Mouse (Mus musculus): ENCODE data around the gene Ptpn4. TPM values are rescaled to one million over a fixed set of nuclear protein-coding genes. Genes with fewer than 3 reads are reported as not detected.

The Ptpn4 gene
- total RNA-seq, 4 experiments from 2014 or later, result 25.1 to 40.3 (median 31.1) TPM

GRCm38 (mm10) chr1:119805984-119806383, 31.4 kb downstream of the Ptpn4 start:
- DNase-seq (ENCODE audit: low spot score), result no peak

- DNase-seq (ENCODE audit: low spot score), result no peak
Observed at GRCm38 (mm10) chr1:119804586-119804985, 32.8 kb downstream of the Ptpn4 start.

DNA sequence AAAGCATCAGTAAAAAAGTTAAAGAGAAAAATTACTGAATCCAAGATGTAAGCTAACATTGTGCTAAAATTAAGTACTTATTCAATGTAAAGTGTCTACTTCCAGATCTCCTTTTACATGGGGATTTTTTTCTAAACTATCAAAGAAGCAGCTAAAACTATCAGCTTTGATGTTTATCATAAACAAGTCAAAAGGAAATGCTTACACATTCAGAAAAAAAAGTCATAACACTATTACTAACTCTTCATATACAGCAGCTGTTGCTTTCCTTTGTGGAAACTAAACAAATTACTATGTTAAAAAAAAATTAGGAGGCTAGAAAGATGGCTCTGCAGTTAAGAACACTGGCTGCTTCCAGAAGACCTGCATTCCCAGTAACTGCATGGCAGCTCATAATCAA, 42.2 kb downstream of the Ptpn4 start:
- no peak for DNase-seq (ENCODE audit: low spot score)

- DNase-seq (ENCODE audit: low spot score), result no peak
Observed at GRCm38 (mm10) chr1:119794342-119794741, 43.1 kb downstream of the Ptpn4 start.

- DNase-seq (ENCODE audit: low spot score), result no peak
Observed at GRCm38 (mm10) chr1:119790616-119791015, 46.8 kb downstream of the Ptpn4 start.

GRCm38 (mm10) chr1:119775915-119776314, 61.5 kb downstream of the Ptpn4 start:
- no peak for DNase-seq (ENCODE audit: low spot score)

DNA sequence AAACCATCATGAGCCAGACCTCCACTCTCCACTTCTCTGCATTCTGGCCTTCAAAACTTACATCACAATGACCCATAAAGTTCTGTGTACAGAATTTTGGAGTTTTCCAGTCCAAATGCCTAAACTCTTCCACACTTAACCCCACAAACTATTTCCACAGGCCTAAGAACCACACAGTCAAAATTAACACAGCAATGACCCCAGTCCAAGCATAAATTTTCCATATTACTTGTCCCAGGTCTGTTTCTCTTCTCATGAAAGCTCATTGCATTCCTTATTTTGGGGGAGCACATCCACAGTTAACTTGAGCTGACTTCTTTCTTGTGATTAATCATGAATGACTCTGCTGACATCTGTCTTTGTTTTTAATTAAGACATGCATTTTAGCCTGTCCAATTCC, 101.7 kb downstream of the Ptpn4 start:
- no peak for DNase-seq (ENCODE audit: low spot score)

GRCm38 (mm10) chr1:119734801-119735200, 102.6 kb downstream of the Ptpn4 start:
- DNase-seq (ENCODE audit: low spot score), result no peak

DNA sequence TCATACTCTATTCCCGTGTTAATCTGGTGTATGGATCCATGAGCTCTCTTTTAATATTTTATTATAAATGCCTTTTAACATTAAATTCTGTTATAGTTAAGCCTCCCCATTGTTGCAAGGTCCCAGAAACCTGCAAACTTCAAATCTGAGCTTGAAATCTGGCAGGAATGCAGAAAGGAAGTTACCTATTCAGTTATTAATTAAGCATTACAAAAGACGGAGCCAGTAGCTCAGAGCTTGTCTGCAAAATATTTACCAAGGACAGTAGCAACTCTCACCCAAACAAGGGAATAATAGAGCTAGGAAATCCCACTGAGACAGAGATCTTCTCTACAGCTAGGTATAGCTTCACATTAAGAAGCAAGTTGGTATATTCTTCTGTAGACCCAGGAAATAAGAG, 106.2 kb downstream of the Ptpn4 start:
- DNase-seq (ENCODE audit: low spot score), result no peak

GRCm38 (mm10) chr1:119713017-119713416, 124.4 kb downstream of the Ptpn4 start:
- DNase-seq (ENCODE audit: low spot score), result no peak

DNA sequence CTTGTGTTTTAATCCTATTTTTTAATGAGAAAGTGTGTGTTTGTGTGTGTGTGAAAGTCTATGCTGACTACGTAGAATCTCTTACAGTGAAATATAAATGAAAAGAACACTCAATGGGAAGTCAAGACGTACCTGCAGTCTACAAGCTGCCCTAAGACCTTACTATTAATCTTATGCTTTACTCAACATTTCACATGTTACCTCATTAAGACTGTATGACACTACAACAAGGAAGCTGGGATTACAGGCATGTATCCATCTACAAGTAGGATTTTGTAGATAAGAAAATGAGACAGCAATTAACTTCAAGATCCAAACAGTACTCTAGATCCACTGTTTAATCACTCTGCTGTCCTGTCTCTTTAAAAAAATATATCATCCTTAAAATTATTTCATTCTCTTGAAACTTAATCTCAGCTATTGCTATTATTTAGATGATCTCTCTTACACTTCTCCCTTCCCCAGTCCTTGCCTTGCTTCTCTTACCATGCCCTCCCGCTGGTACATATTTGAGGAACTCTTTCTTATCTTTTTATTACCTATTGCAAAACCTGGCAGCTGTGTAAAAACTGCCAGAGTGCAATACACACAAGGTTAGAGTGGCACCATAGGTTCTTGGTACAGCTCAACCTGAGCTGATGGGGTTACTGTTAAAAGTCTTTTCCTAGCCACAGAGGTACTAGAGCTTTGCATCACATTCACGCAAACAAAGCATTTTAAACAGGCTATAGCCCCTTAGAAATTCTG, 130.8 kb downstream of the Ptpn4 start:
- DNase-seq (ENCODE audit: low spot score), result no peak

DNA sequence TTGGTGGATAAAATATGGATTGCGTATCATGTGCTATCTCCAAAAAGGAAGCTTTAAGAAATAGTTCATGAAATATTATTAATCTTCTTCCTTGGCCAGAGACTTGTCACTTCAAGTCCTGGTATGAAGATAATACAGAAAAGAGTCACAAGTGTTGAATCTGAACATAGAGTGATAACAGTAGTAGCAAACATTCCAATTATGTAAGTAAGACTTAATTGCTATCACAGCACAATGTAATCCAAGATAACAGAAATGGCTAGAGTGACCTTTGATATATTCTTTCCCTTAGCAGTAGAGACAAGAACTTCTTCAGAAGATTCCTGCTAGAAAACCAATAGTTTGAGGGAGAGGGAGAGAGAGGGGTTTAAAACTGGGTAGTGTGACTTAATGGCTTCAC, 140.6 kb downstream of the Ptpn4 start:
- no peak for DNase-seq (ENCODE audit: low spot score)

DNA sequence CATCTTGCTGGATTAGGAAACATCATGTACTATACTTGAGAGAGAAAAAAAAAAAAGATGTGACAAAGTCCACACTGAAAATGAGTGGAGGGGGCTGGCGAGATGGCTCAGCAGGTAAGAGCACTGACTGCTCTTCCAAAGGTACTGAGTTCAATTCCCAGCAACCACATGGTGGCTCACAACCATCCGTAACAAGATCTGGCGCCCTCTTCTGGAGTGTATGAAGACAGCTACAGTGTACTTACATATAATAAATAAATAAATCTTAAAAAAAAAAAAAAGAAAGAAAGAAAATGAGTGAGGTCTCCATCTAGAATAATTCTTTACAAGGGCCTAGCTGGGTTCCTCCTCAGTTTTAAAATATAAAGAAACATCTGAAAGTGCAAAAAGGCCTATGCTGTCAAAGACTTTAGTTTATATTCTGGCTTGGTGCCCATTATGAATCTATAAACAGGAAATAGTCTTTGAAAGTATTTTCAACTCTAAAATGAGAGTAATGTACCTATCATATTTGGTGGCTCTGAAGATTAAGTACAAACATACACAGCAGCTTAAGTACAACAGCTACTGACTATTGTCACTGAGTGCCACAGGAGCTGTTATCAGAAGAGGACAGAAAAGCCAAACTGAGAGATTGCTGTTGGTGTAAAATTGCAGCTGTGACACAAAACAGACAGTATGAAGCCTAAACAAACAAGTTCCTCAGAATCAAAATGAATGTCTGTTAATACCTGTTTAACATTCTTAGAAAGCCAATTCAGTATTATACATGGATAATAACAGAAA, 151.4 kb downstream of the Ptpn4 start:
- no peak for DNase-seq (ENCODE audit: low spot score)

DNA sequence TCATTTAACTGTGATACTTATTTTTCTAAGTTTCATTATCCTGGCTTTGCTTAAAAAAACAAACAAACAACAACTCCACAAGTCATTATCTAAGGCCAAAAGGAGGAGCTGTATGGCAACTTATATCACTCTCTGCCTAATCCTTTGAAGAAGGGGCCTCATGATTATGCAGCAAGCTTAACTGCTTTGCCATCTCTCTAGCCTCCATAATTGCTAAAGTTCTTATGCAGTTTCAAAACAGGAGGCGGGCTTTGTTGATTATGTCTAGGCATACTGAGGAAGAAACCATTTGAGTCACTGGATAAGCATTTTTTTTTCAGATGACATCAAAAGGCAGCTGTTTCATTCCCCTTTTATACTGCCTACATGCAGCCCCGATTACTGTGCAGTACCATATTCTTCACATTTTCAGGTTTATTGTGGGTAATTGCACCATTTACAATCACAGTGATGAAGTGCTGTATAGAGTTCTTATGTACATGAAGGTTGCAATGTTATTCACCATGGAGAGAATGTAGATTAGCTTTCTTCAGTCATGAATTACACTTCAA, 155.7 kb downstream of the Ptpn4 start:
- no peak for DNase-seq (ENCODE audit: low spot score)

DNA sequence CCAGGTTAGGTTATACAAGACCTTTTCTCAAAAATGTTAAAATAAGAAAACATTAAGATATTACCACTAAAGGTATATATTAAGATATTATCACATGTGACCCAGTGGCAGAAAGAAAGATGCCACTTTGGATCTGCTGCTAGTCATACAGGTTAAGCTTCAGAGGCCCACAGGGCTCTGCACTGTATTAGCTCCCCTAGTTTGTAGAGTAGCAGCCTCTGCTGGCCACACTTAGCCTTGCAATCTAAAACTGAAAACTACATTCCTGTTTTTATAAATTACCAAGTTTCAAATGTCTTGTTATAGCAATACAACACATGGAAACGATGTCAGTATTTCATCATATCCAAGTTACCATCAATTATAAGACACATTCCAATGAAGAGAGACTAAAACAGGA, 162.4 kb downstream of the Ptpn4 start:
- peak; percentile 14 for DNase-seq (ENCODE audit: low spot score)

DNA sequence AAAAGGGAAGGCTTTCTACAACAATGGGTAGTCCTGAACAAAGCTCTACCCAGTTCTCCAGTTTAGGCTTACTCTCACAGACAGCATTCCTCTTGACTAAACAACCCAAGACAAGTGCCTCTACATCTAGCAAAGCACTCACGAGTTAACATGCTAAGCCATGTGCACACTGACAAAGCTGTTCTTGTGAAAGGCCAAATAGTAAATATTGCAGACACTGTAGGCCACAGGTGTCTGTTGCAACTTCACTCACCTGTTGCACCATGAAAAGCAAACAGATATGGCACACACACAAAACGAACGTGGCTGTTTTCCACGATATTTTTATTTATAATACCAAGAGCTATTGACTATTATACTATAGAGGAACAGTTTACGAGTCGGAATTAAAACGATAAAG, 170.5 kb downstream of the Ptpn4 start:
- no peak for DNase-seq (ENCODE audit: low spot score)

DNA sequence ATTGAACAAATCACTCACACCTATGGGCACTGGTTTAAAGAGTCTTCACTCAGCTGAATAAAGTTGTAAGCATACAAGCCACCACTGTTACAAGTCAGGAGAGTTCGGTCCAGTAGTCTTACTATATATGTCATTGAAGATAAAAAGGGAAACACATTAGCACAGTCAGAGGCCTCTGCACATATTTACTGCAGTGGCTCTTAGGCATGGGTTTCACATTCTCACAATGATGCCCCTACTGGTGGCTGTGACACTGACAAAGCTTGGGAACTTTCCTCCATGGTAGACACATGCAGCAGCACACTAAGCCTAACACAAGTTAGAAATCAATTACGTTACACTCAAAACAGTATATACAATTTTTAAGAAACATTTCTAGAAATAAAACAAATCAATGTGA, 183.1 kb downstream of the Ptpn4 start:
- DNase-seq (ENCODE audit: low spot score), result no peak

GRCm38 (mm10) chr1:119650386-119650785, 187.0 kb downstream of the Ptpn4 start:
- DNase-seq (ENCODE audit: low spot score), result no peak

GRCm38 (mm10) chr1:119649627-119650026, 187.8 kb downstream of the Ptpn4 start:
- no peak for DNase-seq (ENCODE audit: low spot score)

DNA sequence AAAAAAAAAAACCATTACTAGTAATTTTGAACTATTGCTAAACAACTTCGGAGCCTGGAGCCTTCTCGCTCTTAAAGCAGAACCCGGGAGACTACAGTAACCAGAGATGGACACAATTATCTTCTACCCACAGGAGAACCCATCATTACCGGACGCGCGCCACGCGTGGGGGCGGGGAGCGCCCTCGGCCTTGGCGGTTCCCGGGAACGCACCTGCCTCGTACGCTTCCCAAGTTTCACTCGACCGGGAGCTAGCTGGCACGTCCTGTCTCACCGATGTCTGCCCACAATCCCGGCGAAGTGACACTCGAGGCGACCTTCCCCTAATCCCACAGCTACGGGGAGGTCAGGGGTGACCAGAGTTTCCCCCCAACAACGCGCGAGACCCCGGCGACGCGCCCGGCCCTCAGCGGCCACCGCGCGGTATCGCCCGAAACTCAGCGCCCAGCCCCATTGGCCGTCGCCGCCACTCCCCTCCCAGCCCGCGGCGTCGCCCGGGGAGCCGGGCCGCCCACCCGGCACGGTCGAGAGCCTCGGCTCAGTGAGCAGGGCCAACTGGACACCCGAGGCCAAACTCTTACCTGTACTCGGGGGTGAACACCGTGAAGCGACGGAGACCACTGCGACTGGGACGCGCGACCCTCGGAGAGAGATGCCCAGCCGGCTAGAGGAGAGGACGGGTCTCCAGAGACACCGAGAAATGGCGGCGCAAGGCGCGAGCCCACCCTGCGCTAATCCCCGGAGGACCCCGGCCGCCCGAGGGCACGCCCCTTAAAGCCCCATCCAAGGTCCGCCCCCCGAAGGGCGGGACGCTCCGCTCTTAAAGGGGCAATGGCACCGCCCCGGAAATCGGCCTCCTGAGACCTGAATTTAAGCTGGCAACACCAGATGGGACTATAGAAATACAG, 189.0 kb downstream of the Ptpn4 start, which contains the start of gene Epb41l5:
Epb41l5 (minus strand) TSS at position 796 of the 907 bp plus-strand sequence.
- peak; percentile 71 for DNase-seq (ENCODE audit: low spot score)

DNA sequence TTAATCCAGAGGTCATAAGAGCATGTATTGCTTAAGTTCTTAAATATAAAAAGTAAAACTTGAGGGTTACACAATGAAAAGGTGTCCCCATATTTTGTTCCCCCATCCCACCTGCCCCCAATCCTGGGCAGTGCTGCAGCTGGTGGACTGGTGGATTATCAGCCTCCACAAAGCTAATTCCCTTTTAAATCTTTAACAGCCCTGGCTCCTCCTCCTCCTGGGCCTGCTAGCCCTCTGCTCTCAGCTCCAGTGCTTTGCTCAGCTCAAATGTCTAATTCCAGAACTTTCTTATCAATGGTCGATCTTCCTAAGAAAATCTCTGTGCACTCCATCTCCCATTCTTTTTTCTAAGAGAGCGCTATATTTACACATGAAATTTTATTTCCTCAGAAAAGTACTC, 191.1 kb downstream of the Ptpn4 start:
- DNase-seq (ENCODE audit: low spot score), result no peak

DNA sequence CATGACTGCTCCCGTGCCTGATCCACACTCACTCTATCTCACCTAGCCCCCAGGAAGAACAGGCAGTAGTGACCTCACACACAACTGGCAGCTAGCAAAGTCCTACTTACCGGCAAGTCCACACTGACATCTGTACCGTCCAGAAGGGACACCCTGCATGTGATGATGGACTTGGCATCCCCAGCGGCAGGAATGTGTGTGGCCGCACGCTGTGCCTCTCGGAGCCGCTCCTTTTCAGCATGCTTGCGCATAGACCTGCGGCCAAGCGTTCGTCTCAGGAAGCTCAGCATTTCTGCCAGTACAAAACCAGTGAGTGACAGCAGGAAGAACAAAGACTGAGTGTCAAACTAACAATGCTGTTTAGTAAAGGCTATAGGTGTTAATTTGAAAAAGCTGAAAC, 195.0 kb downstream of the Ptpn4 start:
- no peak for DNase-seq (ENCODE audit: low spot score)

Measured in heart, adult 8-10 months (tissue).